Mouse (Mus musculus) hindbrain, embryonic 12.5 days (tissue): ENCODE measurements around the gene Rps18. TPM values are rescaled to one million over a fixed set of nuclear protein-coding genes. Genes with fewer than 3 reads are reported as not detected.
"Not testable (repeated sequence)": the region's sequence is repeated elsewhere in the genome, so short reads cannot be mapped to it uniquely, and the experiment has no call there.

Source experiments
- ATAC-seq: fragments of 200-750 bp; cut with Nextera tagmentation; 2 replicates; pipeline ENCODE4 v1.8.0; 2017; ENCODE audit warnings: moderate TSS enrichment; ENCODE audit not compliant: low FRiP score
- H3K27ac ChIP-seq: fragments of 300-500 bp; sonication (generic); 2 replicates; pipeline ENCODE4 v1.5.1; 2016; ENCODE audit warnings: mild to moderate bottlenecking
- H3K27me3 ChIP-seq: fragments of 300-500 bp; sonication (generic); 2 replicates; pipeline ENCODE4 v1.6.1; 2016; ENCODE audit warnings: mild to moderate bottlenecking
- H3K36me3 ChIP-seq: fragments of 300-500 bp; sonication (generic); 2 replicates; pipeline ENCODE4 v1.6.1; 2016; ENCODE audit warnings: mild to moderate bottlenecking
- H3K4me1 ChIP-seq: fragments of 300-500 bp; sonication (generic); 2 replicates; pipeline ENCODE4 v1.6.1; 2016
- H3K4me2 ChIP-seq: fragments of 300-500 bp; sonication (generic); replicated peaks from 2 replicates; pipeline ENCODE4 v1.6.1; 2016; ENCODE audit warnings: mild to moderate bottlenecking
- H3K4me3 ChIP-seq: fragments of 300-500 bp; sonication (generic); 2 replicates; pipeline ENCODE4 v1.5.1; 2016; ENCODE audit warnings: mild to moderate bottlenecking
- H3K9ac ChIP-seq: fragments of 300-500 bp; sonication (generic); 2 replicates; pipeline ENCODE4 v1.6.1; 2016; ENCODE audit warnings: mild to moderate bottlenecking, moderate library complexity
- H3K9me3 ChIP-seq: fragments of 300-500 bp; sonication (generic); replicated peaks from 2 replicates; pipeline ENCODE4 v1.6.1; 2016; ENCODE audit warnings: mild to moderate bottlenecking
- WGBS: fragments of 180-500 bp; shearing (Covaris S2); methylation state at CpG from one replicate; pipeline ENCODE4 v1.1.7; 2016; 5-methylcytosine and 5-hydroxymethylcytosine counted together
- polyA plus RNA-seq: library from polyadenylated mRNA; unstranded; fragments of >200 nt; fragmentation: Nextera tagmentation; extraction: Ambion mirVana; gene quantifications from 2 replicates; pipeline ENCODE4 v1.2.1, GENCODE M21; 2016

The Rps18 gene
- polyA plus RNA-seq, 1 experiment from 2014 or later = 931 TPM

- Histone ChIP-seq H3K27me3 (0 out of 2 replicates have a peak, but pooled peaks cover 9% of the 10 kb centered on the region), H3K4me1 (peaks cover 44% of the 10 kb centered on the region), H3K4me2 (peak within 1 kb of the TSS; percentile 46), H3K27ac (peak within 1 kb of the TSS; percentile 89), H3K36me3 (peaks cover 47% of the 10 kb centered on the region), H3K4me3 (peak within 1 kb of the TSS; percentile 56), H3K9ac (peak within 1 kb of the TSS; percentile 70), H3K9me3 (no peaks in the 10 kb centered on the region)
- ATAC-seq = peak; percentile 90
- 1% methylated on average over 34 of the region's 34 CpGs for WGBS
Measured at GRCm38 (mm10) chr17:33915671-33916250, 40.0 kb downstream of the Rps18 start, which contains the start of the genes Tapbp and Zbtb22. Tapbp (plus strand) TSS chr17:33915899. Zbtb22 (plus strand) TSS chr17:33915904.

- no peak for ATAC-seq
- Histone ChIP-seq H3K9ac (no peak overlapping the region), H3K4me2 (peak overlapping the region; percentile 46), H3K27me3 (0 out of 2 replicates have a peak, but pooled peaks cover 9% of the 10 kb centered on the region), H3K36me3 (peaks cover 47% of the 10 kb centered on the region), H3K4me1 (peaks cover 45% of the 10 kb centered on the region), H3K27ac (peak overlapping the region; percentile 30), H3K9me3 (no peaks in the 10 kb centered on the region), H3K4me3 (no peak overlapping the region; the same call in 1 of the 2 replicates)
- WGBS = 72% methylated on average over 13 of the region's 13 CpGs
Measured at GRCm38 (mm10) chr17:33914969-33915391, 40.8 kb downstream of the Rps18 start.

- ATAC-seq = no peak
- H3K9me3 ChIP-seq = no peaks in the 10 kb centered on the region
- no peak overlapping the region for H3K27ac ChIP-seq
- H3K4me1 ChIP-seq = peaks cover 37% of the 10 kb centered on the region
- 0 out of 2 replicates have a peak, but pooled peaks cover 9% of the 10 kb centered on the region for H3K27me3 ChIP-seq
- H3K4me2 ChIP-seq = no peak overlapping the region
- no peak overlapping the region for H3K4me3 ChIP-seq
- 96% methylated on average over 8 of the region's 8 CpGs for WGBS
- H3K36me3 ChIP-seq = peaks cover 47% of the 10 kb centered on the region
- no peak overlapping the region for H3K9ac ChIP-seq
Measured at GRCm38 (mm10) chr17:33913905-33914304, 41.9 kb downstream of the Rps18 start.

GRCm38 (mm10) chr17:33913264-33913663 is 42.5 kb downstream of the Rps18 start:
- no peak overlapping the region for H3K9ac ChIP-seq
- no peaks in the 10 kb centered on the region for H3K9me3 ChIP-seq
- peaks cover 33% of the 10 kb centered on the region for H3K4me1 ChIP-seq
- no peak overlapping the region for H3K4me3 ChIP-seq
- no peak for ATAC-seq
- WGBS = 89% methylated on average over 10 of the region's 10 CpGs
- H3K36me3 ChIP-seq = peaks cover 47% of the 10 kb centered on the region
- 0 out of 2 replicates have a peak, but pooled peaks cover 4% of the 10 kb centered on the region for H3K27me3 ChIP-seq
- H3K4me2 ChIP-seq = no peak overlapping the region
- no peak overlapping the region for H3K27ac ChIP-seq

GRCm38 (mm10) chr17:33911813-33912414 is 43.9 kb downstream of the Rps18 start:
- Histone ChIP-seq H3K36me3 (peaks cover 41% of the 10 kb centered on the region), H3K27me3 (no peaks in the 10 kb centered on the region), H3K9ac (no peak overlapping the region), H3K9me3 (no peaks in the 10 kb centered on the region), H3K4me2 (no peak overlapping the region), H3K4me3 (no peak overlapping the region), H3K4me1 (peaks cover 33% of the 10 kb centered on the region), H3K27ac (no peak overlapping the region)
- no peak for ATAC-seq
- WGBS = 90% methylated on average over 28 of the region's 28 CpGs

GRCm38 (mm10) chr17:33911052-33911812 is 44.6 kb downstream of the Rps18 start:
- ATAC-seq = no peak
- Histone ChIP-seq H3K36me3 (peaks cover 41% of the 10 kb centered on the region), H3K27ac (no peak overlapping the region), H3K9ac (no peak overlapping the region), H3K27me3 (no peaks in the 10 kb centered on the region), H3K4me1 (peaks cover 29% of the 10 kb centered on the region), H3K4me3 (no peak overlapping the region), H3K4me2 (no peak overlapping the region), H3K9me3 (no peaks in the 10 kb centered on the region)
- 92% methylated on average over 31 of the region's 31 CpGs for WGBS

GRCm38 (mm10) chr17:33910346-33911051 is 45.3 kb downstream of the Rps18 start:
- 57% methylated on average over 11 of the region's 11 CpGs for WGBS
- Histone ChIP-seq H3K36me3 (peaks cover 41% of the 10 kb centered on the region), H3K9me3 (no peaks in the 10 kb centered on the region), H3K4me1 (peaks cover 29% of the 10 kb centered on the region), H3K4me2 (peak overlapping the region; percentile 97), H3K27ac (no peak overlapping the region), H3K9ac (peak overlapping the region; percentile 87), H3K27me3 (no peaks in the 10 kb centered on the region), H3K4me3 (peak overlapping the region; percentile 82)
- ATAC-seq = no peak

GRCm38 (mm10) chr17:33909869-33910250 is 45.9 kb downstream of the Rps18 start:
- Histone ChIP-seq H3K9me3 (no peaks in the 10 kb centered on the region), H3K4me3 (peak overlapping the region; percentile 82), H3K4me2 (peak overlapping the region; percentile 97), H3K9ac (peak overlapping the region; percentile 87), H3K4me1 (peaks cover 25% of the 10 kb centered on the region), H3K27me3 (no peaks in the 10 kb centered on the region), H3K27ac (peak overlapping the region; percentile 92), H3K36me3 (peaks cover 37% of the 10 kb centered on the region)
- ATAC-seq = peak; percentile 5; the same call in 1 of the 2 replicates
- under 1% methylated on average over 14 of the region's 14 CpGs for WGBS

- Histone ChIP-seq H3K9me3 (no peaks in the 10 kb centered on the region), H3K9ac (peak within 1 kb of the TSS; percentile 87), H3K4me2 (peak within 1 kb of the TSS; percentile 97), H3K4me1 (peaks cover 23% of the 10 kb centered on the region), H3K27me3 (no peaks in the 10 kb centered on the region), H3K36me3 (peaks cover 32% of the 10 kb centered on the region), H3K27ac (peak within 1 kb of the TSS; percentile 92), H3K4me3 (peak within 1 kb of the TSS; percentile 82)
- WGBS = under 1% methylated on average over 68 of the region's 68 CpGs
- ATAC-seq = peak; percentile 96
Measured at GRCm38 (mm10) chr17:33909077-33909868, 46.5 kb downstream of the Rps18 start, which contains the start of gene Daxx. Daxx (plus strand) TSS chr17:33909414.

GRCm38 (mm10) chr17:33908331-33909076 is 47.3 kb downstream of the Rps18 start:
- H3K36me3 ChIP-seq = peaks cover 24% of the 10 kb centered on the region
- peak overlapping the region; percentile 92 for H3K27ac ChIP-seq
- peak; percentile 14 for ATAC-seq
- H3K9ac ChIP-seq = peak overlapping the region; percentile 78
- no peaks in the 10 kb centered on the region for H3K9me3 ChIP-seq
- peak overlapping the region; percentile 97 for H3K4me2 ChIP-seq
- no peaks in the 10 kb centered on the region for H3K27me3 ChIP-seq
- under 1% methylated on average over 44 of the region's 44 CpGs for WGBS
- H3K4me3 ChIP-seq = peak overlapping the region; percentile 82
- H3K4me1 ChIP-seq = peaks cover 23% of the 10 kb centered on the region

- not testable (repeated sequence) for H3K4me1 ChIP-seq, H3K27me3 ChIP-seq, H3K9ac ChIP-seq, H3K27ac ChIP-seq, H3K9me3 ChIP-seq, H3K4me3 ChIP-seq, H3K36me3 ChIP-seq, H3K4me2 ChIP-seq, ATAC-seq
- 13% methylated on average over 3 of the region's 4 CpGs for WGBS
Measured at GRCm38 (mm10) chr17:33904835-33905234, 51.0 kb downstream of the Rps18 start, which contains the start of gene Platr17. Platr17 (plus strand) TSS chr17:33905135.
